Mouse (Mus musculus): ENCODE data around the gene Gm9970. TPM values are rescaled to one million over a fixed set of nuclear protein-coding genes. Genes with fewer than 3 reads are reported as not detected.

Gm9970 gene
- total and polyA plus RNA-seq, 3 experiments = 0.10 TPM; not detected in 2

DNA sequence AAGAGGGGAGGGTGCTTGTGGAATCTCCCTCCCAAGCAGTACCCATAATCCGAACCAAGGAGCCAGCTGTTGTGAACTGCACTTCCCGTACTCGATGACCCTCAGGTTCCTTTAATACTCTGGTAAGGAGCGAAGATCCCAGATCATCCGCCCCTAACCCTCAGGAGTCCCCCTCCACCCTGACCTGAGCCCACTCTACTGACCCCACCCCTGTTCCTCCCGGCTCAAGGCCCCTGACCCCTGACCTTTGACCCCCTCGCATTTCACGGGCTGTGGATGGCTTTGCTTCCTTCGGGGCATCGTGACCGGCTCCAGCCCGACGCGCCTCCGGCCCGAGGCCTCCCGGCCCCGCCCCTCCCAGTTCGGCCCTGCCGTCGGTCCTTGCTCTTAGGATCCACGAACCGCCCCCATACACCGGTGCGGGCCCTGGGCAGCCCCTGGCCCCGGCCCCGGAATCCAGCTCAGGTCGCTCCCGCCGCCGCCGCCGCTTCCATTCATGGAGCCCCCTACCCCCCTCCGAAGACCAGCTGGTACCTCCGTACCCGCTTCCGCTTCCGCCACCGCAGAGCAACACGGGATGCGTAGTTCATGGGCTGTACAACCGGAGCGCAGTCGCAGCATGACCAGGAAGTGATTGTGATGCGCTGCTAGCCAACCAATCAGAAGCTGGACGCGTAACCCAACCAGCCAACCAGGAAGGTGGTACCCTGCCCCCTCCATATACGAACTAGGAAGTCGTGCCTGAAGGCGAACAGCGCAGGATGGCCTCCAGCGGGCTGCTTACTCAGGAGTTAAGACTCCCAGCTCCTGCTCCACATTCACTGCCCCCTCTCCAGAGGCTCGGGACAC is 39.1 kb downstream of the Gm9970 start, which contains the start of gene Zfp513:
Gene Zfp513 (minus strand): TSS at position 562 of the 849 bp plus-strand sequence.
- Histone ChIP-seq H3K4me1 (ENCODE audit: insufficient read depth, low read depth, low read length) (peaks cover 66% of the 10 kb centered on the region), H3K4me3 (ENCODE audit: low read depth, low read length) (peak within 1 kb of the TSS; percentile 84), H3K27me3 (ENCODE audit: insufficient read depth, low read length) (no peaks in the 10 kb centered on the region), H3K9me3 (replicated peaks) (no peaks in the 10 kb centered on the region), H3K36me3 (replicated peaks) (peaks cover 90% of the 10 kb centered on the region)
- ATAC-seq (ENCODE audit: extremely low read depth, insufficient number of reproducible peaks, low FRiP score, poor library complexity, severe bottlenecking) (peak; percentile 98), DNase-seq (ENCODE audit: low spot score) (peak; percentile 96)
- TF ChIP-seq CTCF (IDR thresholded peaks at IDR 0.05; ENCODE audit: low read depth, low read length) = no peak
- TF ChIP-seq POLR2AphosphoS5 (IDR thresholded peaks at IDR 0.05; ENCODE audit: insufficient replicate concordance, low read depth, low read length) = peak; percentile 87; the same call in 1 of the 2 replicates
- no peak for TF ChIP-seq GATA1 (IDR thresholded peaks at IDR 0.05; ENCODE audit: borderline replicate concordance, low read length)

DNA sequence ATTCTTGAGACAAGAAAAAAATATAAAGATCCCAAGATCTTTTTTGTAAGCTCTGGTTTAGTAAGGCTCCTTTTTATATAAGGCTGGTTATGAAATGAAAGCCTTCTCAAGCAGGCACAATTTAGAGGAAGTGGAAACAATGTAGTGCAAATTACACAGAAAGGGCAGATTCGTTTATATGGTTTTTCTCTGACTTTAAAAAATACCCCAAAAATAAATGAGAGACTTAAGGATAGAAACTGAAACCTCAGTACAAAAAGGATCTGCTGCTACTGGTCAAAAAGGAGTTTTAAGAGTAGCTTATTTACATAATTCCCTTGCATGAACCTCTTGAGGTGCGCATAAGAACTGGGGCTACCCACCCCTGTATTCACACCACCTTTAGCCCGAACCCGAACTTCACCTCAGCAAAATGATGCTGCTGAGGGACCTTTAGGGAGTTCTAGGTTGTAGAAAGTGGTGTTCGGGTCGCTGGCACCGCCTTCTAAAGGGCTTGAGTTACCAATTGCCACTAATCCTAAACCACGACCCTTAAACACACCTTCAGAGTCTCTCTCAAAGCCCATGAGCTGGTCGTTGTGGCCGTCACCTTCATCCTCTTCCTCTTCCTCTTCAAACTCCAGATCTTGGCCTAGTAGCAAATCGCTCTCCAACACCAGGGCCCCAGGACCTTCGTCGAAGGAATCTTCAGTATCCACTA is 39.8 kb downstream of the Gm9970 start:
- H3K4me1 ChIP-seq (ENCODE audit: insufficient read depth, low read depth, low read length) = peaks cover 72% of the 10 kb centered on the region
- H3K36me3 ChIP-seq (replicated peaks) = peaks cover 91% of the 10 kb centered on the region
- TF ChIP-seq TAL1 (conservative IDR thresholded peaks at IDR 0.05; ENCODE audit: low read depth, low read length) (no peak), GATA1 (IDR thresholded peaks at IDR 0.05; ENCODE audit: borderline replicate concordance, low read length) (no peak), POLR2AphosphoS5 (IDR thresholded peaks at IDR 0.05; ENCODE audit: insufficient replicate concordance, low read depth, low read length) (no peak), CTCF (IDR thresholded peaks at IDR 0.05; ENCODE audit: low read depth, low read length) (no peak), GATA2 (IDR thresholded peaks at IDR 0.05; ENCODE audit: borderline replicate concordance, low read depth, low read length) (no peak)

DNA sequence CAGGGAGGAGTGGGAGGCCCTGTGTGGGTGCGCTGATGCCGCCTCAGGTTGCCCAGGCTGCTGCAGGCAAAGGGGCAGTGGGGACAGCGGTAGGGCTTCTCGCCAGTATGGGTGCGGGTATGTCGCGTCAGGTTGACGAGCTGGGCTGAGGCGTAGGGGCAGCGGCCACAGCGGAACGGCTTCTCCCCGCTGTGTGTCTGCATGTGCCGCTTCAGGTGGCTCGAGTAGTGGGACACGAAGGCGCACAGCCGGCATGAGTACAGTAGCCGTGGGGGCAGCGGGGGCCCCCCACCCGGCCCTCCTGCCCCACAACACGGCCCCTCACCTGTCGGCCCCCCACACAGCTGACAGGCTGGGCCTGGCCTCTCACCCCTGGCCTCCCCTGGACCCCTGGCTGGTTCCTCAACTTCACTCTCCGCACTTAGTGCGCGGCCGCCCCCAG is 40.7 kb downstream of the Gm9970 start:
- no peak for TF ChIP-seq GATA1 (IDR thresholded peaks at IDR 0.05; ENCODE audit: borderline replicate concordance, low read length)
- no peak for TF ChIP-seq TAL1 (conservative IDR thresholded peaks at IDR 0.05; ENCODE audit: low read depth, low read length)
- 0 out of 2 replicates have a peak, but pooled peaks have one; percentile 23 for TF ChIP-seq POLR2AphosphoS5 (IDR thresholded peaks at IDR 0.05; ENCODE audit: insufficient replicate concordance, low read depth, low read length)
- no peak for TF ChIP-seq GATA2 (IDR thresholded peaks at IDR 0.05; ENCODE audit: borderline replicate concordance, low read depth, low read length)
- TF ChIP-seq CTCF (IDR thresholded peaks at IDR 0.05; ENCODE audit: low read depth, low read length) = no peak
- Histone ChIP-seq H3K9me3 (replicated peaks) (no peaks in the 10 kb centered on the region), H3K36me3 (replicated peaks) (peaks cover 91% of the 10 kb centered on the region), H3K4me3 (ENCODE audit: low read depth, low read length) (peak overlapping the region; percentile 65), H3K27me3 (ENCODE audit: insufficient read depth, low read length) (no peaks in the 10 kb centered on the region), H3K4me1 (ENCODE audit: insufficient read depth, low read depth, low read length) (peaks cover 76% of the 10 kb centered on the region)
- no peak for ATAC-seq (ENCODE audit: extremely low read depth, insufficient number of reproducible peaks, low FRiP score, poor library complexity, severe bottlenecking)
- DNase-seq (ENCODE audit: low spot score) = no peak

More for the DNA sequence above, 39.8 kb downstream of the Gm9970 start:
- DNase-seq (ENCODE audit: low spot score) (no peak), ATAC-seq (ENCODE audit: extremely low read depth, insufficient number of reproducible peaks, low FRiP score, poor library complexity, severe bottlenecking) (no peak)
- H3K4me3 ChIP-seq (ENCODE audit: low read depth, low read length) = peak overlapping the region; percentile 84
- H3K27me3 ChIP-seq (ENCODE audit: insufficient read depth, low read length) = no peaks in the 10 kb centered on the region
- no peaks in the 10 kb centered on the region for H3K9me3 ChIP-seq (replicated peaks)

DNA sequence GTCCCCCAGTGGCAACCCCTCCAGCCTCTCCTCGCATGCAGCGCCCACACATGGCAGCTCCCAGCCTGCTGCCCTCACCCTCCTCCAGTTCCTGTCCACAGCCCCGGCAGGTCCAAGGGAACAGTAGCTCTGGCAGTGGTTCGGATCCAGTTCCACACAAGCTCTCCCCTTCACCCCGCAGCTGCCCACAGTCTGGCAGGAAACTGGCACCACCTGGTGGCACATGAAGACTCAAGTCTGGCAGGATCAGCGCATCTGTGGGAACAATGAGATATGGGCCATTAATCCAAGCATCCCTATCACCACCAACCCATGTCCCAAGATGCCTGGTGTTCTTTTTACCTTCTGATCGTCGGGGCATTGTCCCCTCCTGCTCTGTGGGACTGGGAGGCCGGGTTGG is 41.1 kb downstream of the Gm9970 start:
- Histone ChIP-seq H3K27me3 (ENCODE audit: insufficient read depth, low read length) (no peaks in the 10 kb centered on the region), H3K36me3 (replicated peaks) (peaks cover 91% of the 10 kb centered on the region), H3K4me3 (ENCODE audit: low read depth, low read length) (peak overlapping the region; percentile 65), H3K9me3 (replicated peaks) (no peaks in the 10 kb centered on the region), H3K4me1 (ENCODE audit: insufficient read depth, low read depth, low read length) (peaks cover 79% of the 10 kb centered on the region)
- DNase-seq (ENCODE audit: low spot score) (no peak), ATAC-seq (ENCODE audit: extremely low read depth, insufficient number of reproducible peaks, low FRiP score, poor library complexity, severe bottlenecking) (no peak)
- TF ChIP-seq CTCF (IDR thresholded peaks at IDR 0.05; ENCODE audit: low read depth, low read length) (no peak), GATA2 (IDR thresholded peaks at IDR 0.05; ENCODE audit: borderline replicate concordance, low read depth, low read length) (no peak), POLR2AphosphoS5 (IDR thresholded peaks at IDR 0.05; ENCODE audit: insufficient replicate concordance, low read depth, low read length) (0 out of 2 replicates have a peak, but pooled peaks have one; percentile 67), TAL1 (conservative IDR thresholded peaks at IDR 0.05; ENCODE audit: low read depth, low read length) (no peak)

DNA sequence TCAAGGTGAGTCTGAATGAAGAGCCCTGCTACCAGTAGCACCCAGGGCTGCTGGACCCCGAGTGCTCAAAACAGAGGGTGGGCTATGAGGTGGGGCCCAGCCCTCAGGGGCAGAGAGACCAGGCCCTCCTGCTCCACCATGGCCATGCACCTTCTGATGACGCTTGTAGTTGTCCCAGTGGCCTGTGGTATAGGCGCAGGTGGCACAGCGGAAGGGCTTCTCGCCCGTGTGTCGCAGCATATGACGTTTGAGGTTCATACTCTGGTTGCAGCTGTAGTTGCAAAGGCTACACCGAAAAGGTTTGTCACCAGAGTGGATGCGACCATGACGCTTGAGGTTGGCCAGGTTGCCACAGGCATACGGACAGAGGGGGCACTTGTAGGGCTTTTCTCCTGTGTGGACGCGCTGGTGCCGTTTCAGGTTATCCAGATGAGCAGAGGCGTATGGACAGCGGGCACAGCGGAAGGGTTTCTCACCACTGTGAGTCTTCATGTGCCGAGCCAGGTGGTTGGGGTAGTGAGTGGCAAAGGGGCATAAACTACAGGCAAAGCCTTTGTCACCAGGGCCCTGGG is 41.6 kb downstream of the Gm9970 start:
- DNase-seq (ENCODE audit: low spot score) (no peak), ATAC-seq (ENCODE audit: extremely low read depth, insufficient number of reproducible peaks, low FRiP score, poor library complexity, severe bottlenecking) (no peak)
- Histone ChIP-seq H3K36me3 (replicated peaks) (peaks cover 91% of the 10 kb centered on the region), H3K4me1 (ENCODE audit: insufficient read depth, low read depth, low read length) (peaks cover 82% of the 10 kb centered on the region), H3K27me3 (ENCODE audit: insufficient read depth, low read length) (no peaks in the 10 kb centered on the region), H3K9me3 (replicated peaks) (no peaks in the 10 kb centered on the region), H3K4me3 (ENCODE audit: low read depth, low read length) (peak overlapping the region; percentile 65; the same call in 1 of the 2 replicates)
- TF ChIP-seq GATA2 (IDR thresholded peaks at IDR 0.05; ENCODE audit: borderline replicate concordance, low read depth, low read length) = no peak
- no peak for TF ChIP-seq TAL1 (conservative IDR thresholded peaks at IDR 0.05; ENCODE audit: low read depth, low read length)
